Mouse (Mus musculus): ENCODE data around the gene Myt1. TPM values are rescaled to one million over a fixed set of nuclear protein-coding genes. Genes with fewer than 3 reads are reported as not detected.

Gene Myt1
- total RNA-seq (2021): not detected
- long read RNA-seq, experiment 1: 0 reads
- long read RNA-seq, experiment 2: 0 reads

DNA sequence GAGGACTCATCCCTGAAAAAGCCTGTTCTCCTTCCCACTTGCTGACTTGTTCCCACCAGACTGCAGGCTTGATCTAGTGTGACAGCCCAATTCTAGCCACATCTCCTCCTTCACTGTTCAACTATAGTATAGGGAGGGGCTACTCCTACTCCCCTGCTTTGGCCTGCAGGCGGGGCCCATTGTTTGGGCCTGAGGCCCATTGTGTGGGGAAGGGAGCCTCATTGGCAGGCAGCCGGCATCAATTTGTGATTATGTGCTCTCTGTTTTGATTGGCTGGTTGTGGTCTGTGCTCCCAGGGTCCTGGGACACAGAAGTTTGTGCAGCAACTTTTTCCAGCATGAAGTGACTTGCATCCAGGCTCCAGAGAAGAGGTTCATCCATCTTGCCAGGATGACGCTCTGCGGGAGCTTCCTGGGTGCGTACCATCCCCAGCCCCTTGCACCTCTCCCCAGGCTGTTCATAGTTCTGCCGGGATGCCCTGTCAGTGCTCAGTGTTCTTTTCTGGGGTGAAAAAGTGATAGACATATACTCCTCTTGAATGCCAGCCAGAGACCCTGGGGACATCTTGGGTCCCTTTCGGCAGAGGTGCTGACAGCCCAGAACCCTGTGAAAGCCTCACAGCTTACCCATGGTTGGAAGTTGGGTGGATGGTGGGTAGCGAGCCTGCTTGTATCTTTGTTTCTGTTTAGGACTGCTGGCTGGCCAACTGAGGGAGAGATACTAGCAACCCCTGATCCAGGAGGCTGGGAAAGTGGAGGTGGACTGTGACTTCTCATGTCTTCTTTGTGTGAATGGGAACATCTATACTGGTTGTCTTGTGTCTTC, at the start of gene Myt1:
Gene Myt1, plus strand, starts transcription at position 327 of the 825 bp plus-strand sequence.
- DNase-seq: no peak

DNA sequence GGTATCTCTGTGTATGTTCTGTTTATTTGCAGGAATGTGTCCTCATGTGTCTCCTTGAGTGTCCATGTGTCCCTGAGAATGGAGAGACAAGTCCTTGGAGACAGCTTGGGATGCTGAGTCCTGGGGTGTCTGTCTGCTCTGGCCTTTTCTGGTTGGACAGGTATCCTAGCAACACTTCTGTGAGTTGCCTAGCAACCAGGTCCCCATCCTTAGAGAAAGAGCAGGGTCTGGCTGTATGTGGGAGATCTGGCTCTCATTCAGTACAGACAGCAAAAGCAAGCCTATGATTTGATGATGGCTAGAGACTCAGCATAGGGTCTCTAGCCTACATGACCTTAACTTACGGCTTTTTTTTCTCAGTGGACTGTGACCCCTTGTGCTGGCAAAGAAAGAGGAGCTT, 49.4 kb upstream of the Myt1 start:
- DNase-seq: no peak

DNA sequence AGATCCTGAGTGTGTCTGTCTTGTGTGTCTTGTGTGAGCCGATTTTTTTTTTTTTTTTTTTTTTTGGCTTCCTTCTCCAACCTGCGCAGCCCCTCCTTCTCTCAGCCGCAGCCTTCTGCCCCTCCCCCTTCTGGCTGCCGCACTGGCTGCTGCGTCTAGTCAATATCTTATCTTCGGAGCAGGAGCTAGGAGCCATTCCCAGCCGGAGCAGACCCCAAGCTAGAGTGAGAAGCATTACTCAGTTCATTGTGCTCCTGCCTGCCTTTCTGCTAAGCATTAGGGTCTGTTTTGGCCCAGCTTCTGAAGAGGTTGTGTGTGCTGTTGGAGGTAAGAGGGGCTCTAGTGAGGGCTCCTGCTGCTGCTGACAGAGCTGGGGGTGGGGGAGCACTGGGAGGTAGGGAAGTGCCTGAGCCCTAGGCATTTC, 48.2 kb upstream of the Myt1 start, which contains the start of gene Oprl1:
Gene Oprl1, plus strand, starts transcription at position 114 of the 424 bp plus-strand sequence.
- no peak for DNase-seq

DNA sequence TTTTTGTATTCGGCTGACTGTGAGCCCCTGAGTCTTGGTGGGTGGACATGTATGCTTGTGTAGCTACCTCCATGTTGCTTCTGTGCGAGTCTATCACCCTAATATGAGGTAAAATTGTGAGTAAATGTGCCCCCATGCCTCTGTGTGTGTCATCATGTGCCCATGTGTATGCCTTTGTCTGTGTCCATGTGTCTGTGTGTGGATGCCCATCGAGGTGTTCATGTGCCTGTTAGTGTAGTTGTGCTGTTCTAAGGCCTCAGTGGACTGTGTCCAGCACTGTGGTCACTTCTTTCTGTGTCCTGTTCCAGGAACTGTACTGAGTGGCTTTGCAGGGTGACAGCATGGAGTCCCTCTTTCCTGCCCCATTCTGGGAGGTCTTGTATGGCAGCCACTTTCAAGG, 47.8 kb upstream of the Myt1 start:
- DNase-seq: no peak

DNA sequence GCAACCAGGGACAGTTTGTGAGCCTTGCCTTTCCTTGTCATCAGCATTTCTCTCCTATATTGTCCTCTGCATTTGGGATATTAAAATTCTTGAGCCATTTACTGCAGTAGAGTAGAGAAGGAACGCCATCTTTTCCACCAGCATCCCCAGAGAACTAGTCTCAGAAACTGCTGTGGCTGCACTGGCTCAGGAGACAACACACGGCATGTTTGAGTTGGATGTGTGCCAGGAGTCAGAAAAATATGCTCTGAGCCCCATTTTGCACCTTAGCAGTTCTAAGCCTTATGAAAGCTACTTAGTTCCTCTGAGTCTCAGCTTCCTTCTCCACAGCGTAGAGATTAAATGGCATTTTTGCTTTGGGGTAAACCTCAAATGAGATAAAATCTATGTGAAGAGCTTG, 46.1 kb upstream of the Myt1 start:
- DNase-seq: no peak

DNA sequence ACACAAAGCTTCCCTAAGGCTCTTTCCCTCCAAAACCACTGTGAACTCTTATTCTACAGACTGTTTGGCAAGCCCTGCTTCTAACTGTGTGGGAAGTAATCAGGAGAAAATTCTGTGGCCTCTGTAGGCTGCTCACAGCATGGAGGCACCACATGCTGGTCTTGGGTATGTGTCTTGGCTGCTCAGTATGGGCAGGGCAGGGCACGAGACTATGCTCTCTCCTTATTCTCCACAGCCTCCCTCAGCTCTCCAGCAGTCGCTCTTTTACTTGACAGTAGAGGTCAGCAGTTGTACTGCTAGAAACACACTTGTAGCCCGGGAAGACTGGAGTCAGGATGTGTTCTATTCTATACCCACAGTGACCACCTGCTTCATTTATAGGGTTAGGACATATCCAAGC, 43.1 kb upstream of the Myt1 start:
- no peak for DNase-seq

DNA sequence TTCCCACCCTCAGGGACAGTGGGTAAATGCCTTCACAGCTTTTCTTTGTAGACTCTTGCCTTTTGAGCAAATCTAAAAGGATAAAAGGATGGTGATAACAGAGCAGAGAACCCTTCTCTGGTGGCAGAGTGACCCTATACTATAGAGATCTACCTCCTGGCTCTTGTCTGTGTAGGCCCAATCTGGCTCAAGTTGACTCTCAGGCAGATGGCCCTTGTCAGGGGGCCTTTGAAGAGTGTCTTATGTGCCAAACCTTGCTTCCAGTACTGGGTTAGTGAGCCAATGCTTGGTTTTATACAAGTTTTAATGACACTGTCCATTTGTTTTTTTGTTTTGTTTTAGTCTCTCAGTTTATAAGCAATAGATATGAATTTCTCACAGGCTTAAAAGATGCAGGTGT, 41.9 kb upstream of the Myt1 start:
- DNase-seq: no peak

DNA sequence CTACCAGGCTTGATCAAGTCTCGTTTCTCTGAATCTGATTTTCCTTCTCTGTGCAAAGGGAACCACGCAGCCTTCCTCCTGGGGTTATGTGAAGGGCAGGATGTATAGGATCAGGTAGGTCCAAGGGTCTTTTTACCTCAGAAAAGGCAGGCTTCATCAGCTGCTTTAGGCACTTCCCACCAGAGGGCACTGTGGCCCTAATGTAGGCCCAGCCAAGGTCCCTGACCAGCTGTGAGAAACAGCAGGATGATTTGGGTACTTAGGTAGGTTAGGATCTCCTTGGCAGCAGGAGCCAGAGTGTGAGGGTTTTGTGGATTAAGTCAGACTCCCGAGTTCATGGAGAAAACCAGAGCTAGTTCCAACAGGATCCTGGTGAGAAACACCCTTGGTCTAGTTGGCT, 40.9 kb upstream of the Myt1 start:
- DNase-seq: no peak

DNA sequence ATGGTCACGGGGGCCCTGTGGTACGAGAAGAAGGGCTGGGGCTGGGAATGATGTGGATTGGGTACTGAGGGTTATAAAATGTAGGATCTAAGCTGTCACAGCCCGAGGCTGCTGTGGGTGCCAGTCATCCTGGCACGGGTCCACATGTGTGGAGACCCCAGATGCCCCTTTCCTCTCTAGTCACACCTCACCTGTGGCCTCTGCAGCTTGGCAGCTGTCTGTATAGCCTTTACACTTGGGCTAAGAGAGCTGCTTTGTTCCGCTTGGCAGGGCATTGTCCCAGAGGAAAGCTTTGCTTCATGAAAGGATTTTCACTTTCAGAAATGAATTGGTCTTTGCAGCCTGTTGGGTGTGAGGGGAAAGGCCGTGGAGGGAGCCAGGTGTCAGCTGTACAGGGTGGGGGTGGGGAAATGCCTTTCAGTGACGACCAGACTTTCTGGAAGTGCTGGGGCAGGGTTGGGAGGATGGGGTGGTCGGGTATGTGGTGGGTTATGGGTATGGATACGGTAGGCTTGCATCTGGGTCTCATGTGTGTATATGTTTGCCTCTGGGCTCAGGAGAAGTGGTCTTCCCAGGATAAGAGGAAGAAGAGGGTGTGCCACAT, 35.4 kb upstream of the Myt1 start:
- no peak for DNase-seq

DNA sequence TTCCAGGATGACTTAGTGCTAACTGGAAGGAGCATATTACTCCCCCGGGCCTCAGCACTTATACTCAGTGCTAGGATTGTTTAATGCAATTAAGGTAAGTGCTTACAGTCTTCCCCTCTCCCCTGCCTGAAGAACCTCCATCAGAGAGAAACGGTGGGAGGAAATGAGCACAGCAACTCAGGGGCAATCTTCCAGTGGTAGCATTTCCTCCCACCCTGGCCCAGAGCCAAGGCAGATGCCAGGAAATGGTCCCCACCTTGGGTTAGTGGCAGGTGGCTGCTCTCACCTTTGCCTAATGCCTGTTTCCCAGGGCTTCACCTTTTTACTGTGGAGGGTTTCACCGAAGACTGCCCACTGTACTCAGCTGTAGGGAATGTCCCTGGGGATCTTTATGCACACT, 33.1 kb upstream of the Myt1 start:
- no peak for DNase-seq

DNA sequence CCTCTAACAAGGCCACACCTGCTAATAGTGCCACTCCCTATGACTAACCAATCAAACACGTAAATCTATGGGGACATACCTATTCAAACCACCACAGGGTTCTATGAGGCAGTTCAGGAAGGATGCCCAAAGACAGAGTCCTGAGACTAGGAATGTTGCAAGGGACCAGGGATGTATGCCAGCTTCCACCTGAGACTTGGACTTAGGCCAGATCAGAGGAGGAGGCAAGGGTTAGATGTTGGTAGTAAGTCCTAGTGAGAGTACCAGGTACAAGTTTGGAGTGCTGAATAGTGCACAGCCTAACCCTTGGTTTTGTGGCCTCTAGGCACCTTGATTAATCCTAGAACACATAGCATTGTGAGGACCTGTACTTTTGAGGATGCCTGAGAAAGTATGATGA, 10.5 kb upstream of the Myt1 start:
- no peak for DNase-seq

DNA sequence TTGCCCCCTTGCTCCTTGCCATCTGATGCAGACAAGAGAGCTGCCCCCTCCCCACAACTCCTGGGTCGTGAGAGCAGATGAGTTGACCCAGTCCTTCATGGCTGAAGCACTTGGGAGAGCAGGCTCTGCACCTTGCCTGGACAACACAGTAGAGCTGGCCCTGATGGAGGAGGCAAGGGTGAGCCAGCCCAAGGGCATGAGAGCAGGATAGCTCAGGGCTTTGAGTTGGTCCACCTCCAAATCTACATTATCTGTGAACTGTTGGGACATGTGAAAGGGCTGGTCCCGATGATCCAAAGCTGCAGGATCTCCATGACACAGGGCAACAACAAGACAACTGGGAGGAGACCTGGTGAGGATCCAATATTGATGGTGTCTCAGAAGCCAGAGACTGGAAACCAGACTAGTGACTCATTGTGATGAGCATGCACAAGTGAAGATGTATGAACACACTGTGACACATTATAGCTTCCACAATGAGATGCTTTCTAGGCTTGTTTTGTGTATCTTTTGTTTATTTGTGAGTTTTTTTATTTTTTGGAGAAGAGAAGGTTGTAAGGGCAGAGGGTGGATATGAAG, 4.9 kb upstream of the Myt1 start:
- no peak for DNase-seq

DNA sequence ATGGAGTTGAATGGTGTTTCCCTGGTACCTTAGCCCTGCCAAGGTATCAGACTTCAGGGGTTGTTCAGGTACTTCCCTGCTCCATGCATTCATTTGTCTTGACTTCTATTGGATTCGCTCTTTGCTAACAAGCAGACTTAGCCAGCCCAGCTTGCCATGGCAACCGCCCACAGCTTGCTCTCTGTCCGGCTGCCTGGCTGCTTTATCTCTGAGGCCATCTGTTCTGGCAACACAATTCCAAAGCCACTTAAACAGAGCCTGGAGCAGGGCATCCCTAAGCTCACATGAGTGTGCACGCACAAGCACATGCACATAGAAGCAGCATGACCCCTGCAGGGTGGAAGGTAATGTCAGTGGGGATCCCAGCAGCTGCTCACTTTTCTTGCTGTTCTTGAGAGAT, 4.1 kb upstream of the Myt1 start:
- DNase-seq: no peak

DNA sequence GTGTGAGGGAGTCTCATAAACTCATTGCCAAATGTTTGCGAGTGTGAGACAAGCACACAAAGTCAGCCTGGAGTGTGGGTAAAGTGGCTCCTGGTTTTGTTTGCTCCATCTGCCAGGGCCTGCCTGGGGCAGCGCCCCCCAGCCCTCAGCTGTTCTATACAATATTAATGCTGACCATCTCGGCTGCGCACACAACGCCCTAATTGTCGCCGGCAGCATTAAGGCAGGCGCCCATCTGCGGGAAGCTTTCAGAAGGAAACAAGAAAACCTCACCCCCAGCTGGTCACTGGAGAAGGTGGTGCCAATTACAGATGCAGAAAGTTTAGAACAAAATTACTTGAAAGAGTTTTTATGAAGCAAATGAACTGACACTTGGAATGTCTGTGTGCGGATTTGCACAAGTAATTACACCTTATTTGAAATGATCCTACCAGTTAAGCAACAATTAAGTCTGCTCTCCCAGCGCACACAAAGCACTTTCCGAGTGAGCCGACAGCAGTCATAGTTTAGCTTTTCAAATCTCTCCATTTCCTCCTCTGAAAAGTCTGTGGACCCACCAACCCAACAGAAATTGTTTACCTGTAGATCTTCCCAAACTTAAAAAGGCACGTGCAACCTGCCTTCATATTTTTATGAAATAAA, 875 bp downstream of the Myt1 start:
- no peak for DNase-seq

DNA sequence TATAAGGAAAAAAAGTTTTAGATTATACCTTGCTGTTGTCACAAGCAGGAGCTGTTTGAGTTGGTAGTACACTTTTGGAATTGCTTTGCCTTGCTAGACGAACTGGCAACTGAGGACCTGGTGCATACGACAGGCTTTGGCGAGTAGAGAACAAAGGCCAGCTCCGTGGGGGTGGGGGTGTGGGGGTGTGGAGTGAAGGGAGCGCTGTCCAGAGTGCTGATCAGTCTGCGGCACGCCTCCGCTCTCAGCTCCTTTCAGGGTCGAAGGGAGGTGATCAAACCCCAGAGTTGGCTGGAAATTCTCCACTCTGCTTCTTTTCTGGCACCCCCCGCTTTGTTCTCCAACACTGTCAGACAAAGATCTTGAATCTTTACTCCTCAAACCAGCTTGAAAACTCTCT, 1.5 kb downstream of the Myt1 start:
- no peak for DNase-seq

DNA sequence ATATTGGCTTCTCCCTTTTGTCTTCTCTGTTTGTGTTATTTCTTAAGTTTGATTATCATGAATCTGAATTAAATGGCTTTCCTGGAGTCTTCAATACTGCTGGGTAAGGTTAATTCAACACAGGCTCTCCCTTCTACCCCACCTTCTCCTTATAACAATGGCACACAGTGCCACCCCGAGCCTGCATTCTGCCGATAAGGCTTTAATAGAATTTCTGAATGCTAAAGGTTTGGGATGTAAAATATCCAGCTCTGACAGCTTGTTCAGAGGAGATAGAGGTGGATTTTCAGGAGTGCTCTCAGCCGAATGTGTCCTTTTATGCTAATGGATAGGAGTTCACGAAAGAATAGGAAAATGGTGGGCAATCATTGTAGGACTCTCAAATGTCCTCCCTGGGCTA, 2.1 kb downstream of the Myt1 start:
- DNase-seq: no peak

DNA sequence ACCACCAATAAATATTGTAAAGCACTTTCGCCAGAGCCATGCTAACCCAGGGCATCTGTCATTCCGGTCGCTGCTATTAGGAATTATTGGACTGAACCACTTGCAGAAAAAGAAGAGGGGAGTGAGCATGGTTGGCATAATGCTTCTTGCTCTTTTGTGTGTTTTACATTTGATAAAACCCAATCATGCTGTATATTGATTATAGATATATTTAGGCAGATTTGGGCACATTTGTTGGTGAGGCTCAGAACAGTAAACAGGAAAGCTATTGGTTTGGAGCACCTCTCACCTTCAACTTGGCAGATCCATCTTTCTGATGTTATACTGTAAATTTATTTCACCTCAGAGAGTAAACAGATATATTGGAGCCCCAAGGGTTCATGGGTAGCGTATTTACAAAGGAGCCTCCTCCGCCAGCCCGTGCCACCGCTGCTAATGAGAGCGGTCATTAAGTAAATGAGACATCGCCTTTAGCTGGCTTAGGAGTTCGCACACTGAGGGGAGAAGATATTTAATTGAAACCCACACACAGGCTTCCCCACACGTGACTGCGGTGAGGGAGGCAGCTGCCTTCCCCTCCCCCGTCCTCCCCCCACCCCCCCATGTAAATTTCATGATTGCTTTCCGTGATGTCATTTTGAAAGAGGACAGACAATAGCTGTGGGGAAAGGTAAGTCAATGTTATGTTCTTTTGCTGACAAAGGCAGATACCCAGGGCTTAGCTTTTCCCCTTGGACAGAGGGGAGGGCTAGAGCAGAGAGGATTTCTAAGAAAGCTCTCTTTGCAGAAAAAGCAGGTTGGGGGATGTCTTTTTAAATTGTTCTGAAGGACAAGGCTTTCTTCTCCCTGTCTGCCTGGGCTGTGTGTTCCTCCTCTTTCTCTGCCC, 3.8 kb downstream of the Myt1 start:
- no peak for DNase-seq

DNA sequence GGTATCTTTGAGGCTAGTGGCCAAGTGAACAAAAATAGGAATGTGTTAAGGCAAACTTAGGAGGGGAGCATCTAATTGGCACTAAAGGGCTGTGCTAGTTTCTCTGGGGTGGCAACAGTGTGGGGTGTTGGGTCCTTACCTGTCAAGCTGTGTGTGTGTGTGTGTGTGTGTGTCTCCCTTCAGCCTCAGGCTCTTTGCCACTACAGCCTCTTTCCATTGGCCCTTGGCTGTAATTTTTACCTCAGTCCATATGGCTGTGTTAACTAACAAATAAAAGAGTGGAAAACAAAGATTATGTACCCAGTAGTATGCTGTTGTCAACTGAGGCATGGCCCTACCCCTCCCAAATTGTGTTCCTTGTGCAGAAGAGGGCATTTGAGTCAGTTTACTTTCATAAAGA, 5.3 kb downstream of the Myt1 start:
- no peak for DNase-seq

DNA sequence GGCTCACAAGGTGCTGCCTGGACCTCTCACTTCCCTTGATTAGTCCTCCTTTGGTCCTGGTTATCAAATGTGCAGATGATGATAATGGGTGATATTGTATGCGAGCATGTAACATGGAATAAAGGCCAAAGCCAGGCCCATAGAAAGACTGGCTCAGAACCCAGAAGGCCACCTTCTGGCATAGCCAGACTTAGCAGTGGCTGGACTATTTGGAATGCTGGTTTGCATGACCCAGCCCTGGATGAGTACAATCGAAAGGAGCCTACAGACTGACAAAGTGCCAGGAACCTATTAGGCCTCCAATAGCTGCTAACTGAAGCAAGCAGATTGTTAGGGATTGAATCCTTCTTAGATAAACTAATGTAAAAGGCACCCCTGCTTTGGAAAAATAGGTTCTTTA, 6.3 kb downstream of the Myt1 start:
- DNase-seq: no peak

DNA sequence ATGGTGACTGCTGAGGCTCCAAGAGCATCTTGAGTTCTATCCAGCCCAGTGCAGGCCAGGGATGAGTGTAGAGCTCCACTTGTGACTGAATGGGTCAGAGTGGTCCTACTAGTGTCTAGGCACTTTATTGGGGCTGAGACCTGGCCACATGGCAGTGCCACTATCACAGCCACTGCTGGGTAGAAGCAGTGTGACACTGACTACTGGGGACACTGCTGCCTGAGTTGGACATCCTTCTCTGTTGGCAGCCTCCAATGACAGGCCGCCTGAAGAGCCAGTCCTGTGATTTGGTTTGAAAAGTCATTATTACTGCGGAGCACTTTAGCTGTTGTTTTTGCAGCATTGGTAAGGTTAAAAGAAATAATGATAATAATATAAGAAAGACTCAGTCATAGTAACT, 10.1 kb downstream of the Myt1 start:
- DNase-seq: no peak

DNA sequence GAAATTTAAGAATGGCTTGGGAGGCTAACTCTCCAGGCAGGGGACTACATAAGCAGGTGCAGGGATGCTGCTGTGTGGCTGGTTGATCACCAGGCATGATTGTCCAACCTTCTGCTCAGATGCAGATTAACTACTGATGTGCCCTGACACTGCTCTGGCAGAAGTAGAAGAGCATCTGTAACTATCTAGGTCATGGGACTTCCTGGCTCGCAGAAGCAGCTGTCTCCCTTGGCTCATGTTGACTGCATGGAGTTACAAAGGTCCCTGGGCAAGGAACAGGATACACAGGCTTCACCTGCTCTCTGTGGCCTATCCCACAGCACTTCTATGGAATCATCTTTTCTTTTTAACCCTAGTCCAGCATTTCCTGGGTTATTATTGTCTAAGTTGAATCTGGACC, 12.7 kb downstream of the Myt1 start:
- no peak for DNase-seq

DNA sequence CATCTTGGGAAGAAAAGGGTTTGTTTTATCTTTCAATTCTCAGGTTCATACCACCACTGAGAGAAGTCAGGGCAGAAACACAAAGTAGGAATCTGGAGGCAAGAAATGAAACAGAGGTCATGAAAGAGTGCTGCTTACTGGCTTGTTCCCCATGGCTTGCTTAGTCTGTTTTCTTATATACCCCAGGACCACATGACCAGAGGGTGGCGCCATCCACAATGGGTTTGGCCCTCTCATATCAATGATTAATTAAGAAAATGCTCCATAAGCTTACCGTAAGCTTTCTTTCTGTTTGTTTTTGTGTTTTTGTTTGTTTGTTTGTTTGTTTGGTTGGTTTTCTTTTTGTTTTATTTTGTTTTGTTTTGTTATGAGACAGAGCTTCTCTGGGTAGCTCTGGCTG, 14.6 kb downstream of the Myt1 start:
- no peak for DNase-seq
